Mouse (Mus musculus): ENCODE data around the gene Mex3b. TPM values are rescaled to one million over a fixed set of nuclear protein-coding genes. Genes with fewer than 3 reads are reported as not detected.

The Mex3b gene
- polyA plus RNA-seq, 1 experiment = 6.8 TPM

DNA sequence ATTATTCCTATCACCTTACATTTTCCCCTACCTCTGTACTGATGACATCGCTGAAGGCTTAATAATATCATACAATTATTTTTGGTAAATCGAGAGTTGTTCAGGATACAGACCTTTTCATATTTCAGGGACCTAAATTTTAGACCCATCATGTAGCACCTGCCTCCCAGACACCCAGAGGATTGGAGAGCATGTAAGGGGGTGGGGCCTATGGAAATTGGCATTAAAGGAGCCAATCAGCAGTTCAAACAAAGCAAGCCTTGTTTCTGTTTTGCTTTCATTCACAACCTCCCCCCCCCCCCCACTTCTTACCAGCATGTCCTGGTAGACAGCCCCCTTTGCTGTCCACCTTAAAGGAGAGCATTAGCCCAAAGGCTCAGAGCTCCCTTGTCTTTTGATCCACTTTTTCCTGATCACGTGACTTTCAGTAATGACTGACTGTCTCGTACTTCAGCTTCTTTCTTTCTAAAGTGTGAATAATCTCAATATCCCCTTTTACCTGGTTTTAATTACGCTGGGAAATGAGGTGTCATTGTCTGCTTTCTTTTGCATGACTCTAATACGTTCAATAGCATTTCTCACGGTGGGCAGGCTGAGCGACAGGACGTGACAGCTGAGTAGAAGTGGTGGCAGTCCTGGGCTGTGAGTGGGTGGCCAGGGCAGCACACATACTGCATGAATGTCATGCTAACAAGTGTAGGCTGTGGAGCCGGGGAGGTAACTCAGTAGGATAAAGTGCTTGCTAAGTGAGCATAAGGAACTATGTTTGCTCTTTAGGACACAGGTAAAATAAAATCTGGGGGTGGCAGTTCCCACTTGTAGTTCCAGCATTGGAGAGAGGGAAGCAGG lies 43.6 kb downstream of the Mex3b start:
- TF ChIP-seq CTCF (IDR thresholded peaks at IDR 0.05; ENCODE audit: low read depth, low read length) (no peak), POLR2A (IDR thresholded peaks at IDR 0.05; ENCODE audit: borderline replicate concordance, low read depth, low read length) (no peak)
- no peak overlapping the region for H3K27ac ChIP-seq (ENCODE audit: insufficient read depth, low read depth, low read length)
- no peaks in the 10 kb centered on the region for H3K4me1 ChIP-seq (ENCODE audit: control insufficient read depth, insufficient read depth, low read length)
- no peak overlapping the region for H3K4me3 ChIP-seq (ENCODE audit: insufficient read depth, low read length)

DNA sequence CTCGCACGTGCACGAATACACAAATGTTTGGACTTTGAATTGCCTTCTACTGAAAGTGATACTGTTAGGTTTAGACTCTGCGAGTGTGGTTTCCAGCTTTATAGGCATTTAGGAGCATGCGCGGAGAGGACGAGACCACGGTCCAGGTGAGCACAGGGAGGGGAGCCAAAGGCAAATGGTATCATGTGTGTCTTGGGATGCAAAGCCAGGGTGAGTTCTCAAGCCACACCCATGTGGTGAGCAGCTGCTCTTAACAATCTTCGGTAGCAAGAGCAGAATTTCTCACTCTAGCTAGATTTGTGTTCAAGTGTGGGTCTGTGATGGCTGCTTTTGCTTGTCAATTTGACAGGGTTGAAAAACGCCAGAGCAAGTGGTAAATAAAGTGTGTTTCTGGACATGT lies 44.4 kb downstream of the Mex3b start:
- no peak overlapping the region for H3K4me3 ChIP-seq (ENCODE audit: insufficient read depth, low read length)
- H3K4me1 ChIP-seq (ENCODE audit: control insufficient read depth, insufficient read depth, low read length) = no peaks in the 10 kb centered on the region
- no peak overlapping the region for H3K27ac ChIP-seq (ENCODE audit: insufficient read depth, low read depth, low read length)
- TF ChIP-seq CTCF (IDR thresholded peaks at IDR 0.05; ENCODE audit: low read depth, low read length) = no peak
- TF ChIP-seq POLR2A (IDR thresholded peaks at IDR 0.05; ENCODE audit: borderline replicate concordance, low read depth, low read length) = no peak

DNA sequence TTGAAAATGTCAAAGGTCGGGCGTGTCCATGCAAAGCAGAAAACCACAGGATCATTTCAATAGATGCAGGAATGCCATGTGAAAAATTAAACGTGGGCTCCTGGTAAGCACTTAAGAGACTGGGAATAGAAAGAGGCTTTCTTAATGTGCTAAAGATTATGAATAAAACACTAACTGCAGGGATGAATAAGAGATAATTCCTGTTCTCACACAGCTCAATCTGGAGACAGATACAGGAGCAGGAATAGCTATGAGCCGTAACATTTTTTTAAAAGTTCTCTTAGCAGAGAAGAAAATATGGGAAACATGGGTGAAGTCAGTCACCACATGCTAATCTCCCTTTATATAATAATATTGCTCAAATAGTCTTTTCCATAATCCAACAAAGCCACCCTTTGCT lies 47.2 kb downstream of the Mex3b start:
- Histone ChIP-seq H3K27ac (ENCODE audit: insufficient read depth, low read depth, low read length) (no peak overlapping the region), H3K4me1 (ENCODE audit: control insufficient read depth, insufficient read depth, low read length) (no peaks in the 10 kb centered on the region), H3K4me3 (ENCODE audit: insufficient read depth, low read length) (no peak overlapping the region)
- TF ChIP-seq CTCF (IDR thresholded peaks at IDR 0.05; ENCODE audit: low read depth, low read length) (no peak), POLR2A (IDR thresholded peaks at IDR 0.05; ENCODE audit: borderline replicate concordance, low read depth, low read length) (no peak)

Other genes with a start within 250 kb of the Mex3b start
- gene Saxo2, start 218.8 kb upstream of the Mex3b start, polyA plus RNA-seq (2012; ENCODE audit: insufficient read depth, insufficient read length, missing spikeins) = 0.67 and 1.9 TPM in 2 replicates
- gene Efl1, start 218.7 kb upstream of the Mex3b start, polyA plus RNA-seq (2012; ENCODE audit: insufficient read depth, insufficient read length, missing spikeins) = 10.3 and 11.9 TPM in 2 replicates